Mouse (Mus musculus) limb, embryonic 14.5 days (tissue): ENCODE measurements at regions not wholly inside any gene's neighbourhood (a gene's known extent, or its start where the extent isn't known, plus 50 kb on each side); places are given as distances from the start of the nearest gene placed in this dataset.

Experiments used
- ATAC-seq: fragments of 200-750 bp; cut with Nextera tagmentation; 2 replicates; pipeline ENCODE4 v1.8.0; 2017; ENCODE audit warnings: low read depth, moderate number of reproducible peaks, moderate TSS enrichment; ENCODE audit not compliant: low FRiP score
- DNase-seq: peaks from one replicate; pipeline ENCODE4 v3.0.0-alpha.2; 2015; ENCODE audit warnings: low spot score
- H3K27ac ChIP-seq: fragments of 300-500 bp; sonication (generic); replicated peaks from 2 replicates; pipeline ENCODE4 v1.5.1; 2014; ENCODE audit warnings: low read depth, mild to moderate bottlenecking, low read length, moderate library complexity, mixed read lengths
- H3K27me3 ChIP-seq: fragments of 300-500 bp; sonication (generic); 2 replicates; pipeline ENCODE4 v1.6.1; 2014; ENCODE audit warnings: low read length, mixed read lengths; ENCODE audit not compliant: control insufficient read depth, insufficient read depth
- H3K36me3 ChIP-seq: fragments of 300-500 bp; sonication (generic); 2 replicates; pipeline ENCODE4 v1.6.1; 2014; ENCODE audit warnings: mild to moderate bottlenecking, low read length, moderate library complexity, mixed read lengths; ENCODE audit not compliant: control insufficient read depth, insufficient read depth
- H3K4me1 ChIP-seq: fragments of 300-500 bp; sonication (generic); 2 replicates; pipeline ENCODE4 v1.6.1; 2014; ENCODE audit warnings: antibody characterized with exemption, low read length, mixed read lengths; ENCODE audit not compliant: control insufficient read depth, insufficient read depth
- H3K4me2 ChIP-seq: fragments of 300-500 bp; sonication (generic); replicated peaks from 2 replicates; pipeline ENCODE4 v1.6.1; 2014; ENCODE audit warnings: low read depth, mild to moderate bottlenecking, low read length, moderate library complexity; ENCODE audit not compliant: severe bottlenecking
- H3K4me3 ChIP-seq: fragments of 300-500 bp; sonication (generic); replicated peaks from 2 replicates; pipeline ENCODE4 v1.5.1; 2014; ENCODE audit warnings: low read length
- H3K9ac ChIP-seq: fragments of 300-500 bp; sonication (generic); 2 replicates; pipeline ENCODE4 v1.6.1; 2014; ENCODE audit warnings: mild to moderate bottlenecking, low read depth, low read length, moderate library complexity; ENCODE audit not compliant: severe bottlenecking
- H3K9me3 ChIP-seq: fragments of 300-500 bp; sonication (generic); 2 replicates; pipeline ENCODE4 v1.6.1; 2016; ENCODE audit warnings: low read length; ENCODE audit not compliant: control insufficient read depth
- POLR2A ChIP-seq: fragments of 200-500 bp; IDR thresholded peaks from 2 replicates; pipeline ENCODE4 v1.8.0; 2012; ENCODE audit warnings: inconsistent platforms, mild to moderate bottlenecking, moderate library complexity, borderline replicate concordance; ENCODE audit not compliant: insufficient read depth, insufficient read length; ENCODE audit errors: extremely low read depth
- WGBS: fragments of 180-500 bp; shearing (Covaris S2); extraction: QIAGEN DNeasy Blood & Tissue Kit; methylation state at CpG from one replicate; pipeline ENCODE4 v1.1.7; 2014; 5-methylcytosine and 5-hydroxymethylcytosine counted together

GRCm38 (mm10) chr10:27985068-27985467 lies 89.6 kb upstream of the Ptprk start:
- ATAC-seq = no peak

GRCm38 (mm10) chr10:27987026-27987425 lies 87.6 kb upstream of the Ptprk start:
- DNase-seq (no peak), ATAC-seq (no peak)
- Histone ChIP-seq H3K27ac (no peak overlapping the region), H3K4me2 (no peak overlapping the region), H3K9ac (no peak overlapping the region), H3K36me3 (no peaks in the 10 kb centered on the region), H3K9me3 (no peaks in the 10 kb centered on the region), H3K27me3 (no peaks in the 10 kb centered on the region), H3K4me3 (no peak overlapping the region), H3K4me1 (no peaks in the 10 kb centered on the region)
- no peak for TF ChIP-seq POLR2A
- 83% methylated on average over 5 of the region's 5 CpGs for WGBS

More at GRCm38 (mm10) chr10:27985068-27985467, 89.6 kb upstream of the Ptprk start:
- Histone ChIP-seq H3K9ac (no peak overlapping the region), H3K36me3 (no peaks in the 10 kb centered on the region), H3K4me2 (no peak overlapping the region), H3K9me3 (no peaks in the 10 kb centered on the region), H3K4me3 (no peak overlapping the region), H3K27me3 (no peaks in the 10 kb centered on the region), H3K4me1 (no peaks in the 10 kb centered on the region), H3K27ac (no peak overlapping the region)
- no peak for DNase-seq
- WGBS = 93% methylated on average over 1 of the region's 1 CpGs
- TF ChIP-seq POLR2A = no peak

GRCm38 (mm10) chr10:27988066-27988465 lies 86.6 kb upstream of the Ptprk start:
- ATAC-seq (no peak), DNase-seq (no peak)
- WGBS = 76% methylated on average over 3 of the region's 3 CpGs

DNA sequence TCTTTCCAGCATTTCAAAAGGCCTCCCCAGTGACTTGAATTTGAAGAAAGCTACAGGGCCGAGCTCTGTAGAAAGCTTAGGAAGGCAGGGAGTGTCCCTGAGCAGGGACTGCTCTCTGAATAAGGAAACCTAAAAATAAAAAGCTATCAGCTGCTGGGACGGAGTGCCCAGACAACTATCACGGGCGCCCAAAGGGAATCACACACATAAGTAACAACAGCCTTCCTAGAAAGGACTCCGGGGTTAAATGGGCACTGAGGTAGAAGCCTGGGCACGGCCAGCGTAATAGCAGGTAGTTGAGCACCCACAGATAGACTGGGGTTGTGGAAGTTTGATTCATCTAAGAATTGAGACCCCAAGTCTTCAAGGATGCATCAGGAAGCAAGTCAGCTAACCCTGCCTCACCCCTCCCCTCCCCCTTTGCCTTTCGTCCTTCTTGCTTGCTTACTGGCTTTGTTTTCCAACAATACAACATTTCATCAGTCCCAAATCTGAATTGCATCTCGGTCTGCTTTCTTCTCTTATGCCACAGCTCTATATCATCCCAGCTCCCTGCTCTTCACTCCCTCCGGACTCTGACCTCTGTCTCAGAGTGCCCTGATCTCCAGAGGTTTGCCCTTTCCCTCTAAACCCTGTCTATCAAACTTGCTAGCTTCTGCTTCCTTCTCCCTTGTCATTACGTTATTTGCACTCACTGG lies 84.1 kb upstream of the Ptprk start:
- Histone ChIP-seq H3K36me3 (no peaks in the 10 kb centered on the region), H3K4me2 (no peak overlapping the region), H3K9me3 (0 out of 2 replicates have a peak, but pooled peaks cover 6% of the 10 kb centered on the region), H3K4me3 (no peak overlapping the region), H3K9ac (no peak overlapping the region), H3K4me1 (no peaks in the 10 kb centered on the region), H3K27ac (no peak overlapping the region), H3K27me3 (no peaks in the 10 kb centered on the region)
- no peak for TF ChIP-seq POLR2A
- 81% methylated on average over 11 of the region's 11 CpGs for WGBS
- DNase-seq (no peak), ATAC-seq (no peak)

More at GRCm38 (mm10) chr10:27988066-27988465, 86.6 kb upstream of the Ptprk start:
- H3K4me1 ChIP-seq = no peaks in the 10 kb centered on the region
- H3K4me2 ChIP-seq = no peak overlapping the region
- no peaks in the 10 kb centered on the region for H3K36me3 ChIP-seq
- no peak overlapping the region for H3K9ac ChIP-seq
- no peaks in the 10 kb centered on the region for H3K27me3 ChIP-seq
- H3K27ac ChIP-seq = no peak overlapping the region
- no peaks in the 10 kb centered on the region for H3K9me3 ChIP-seq
- no peak overlapping the region for H3K4me3 ChIP-seq
- no peak for TF ChIP-seq POLR2A

DNA sequence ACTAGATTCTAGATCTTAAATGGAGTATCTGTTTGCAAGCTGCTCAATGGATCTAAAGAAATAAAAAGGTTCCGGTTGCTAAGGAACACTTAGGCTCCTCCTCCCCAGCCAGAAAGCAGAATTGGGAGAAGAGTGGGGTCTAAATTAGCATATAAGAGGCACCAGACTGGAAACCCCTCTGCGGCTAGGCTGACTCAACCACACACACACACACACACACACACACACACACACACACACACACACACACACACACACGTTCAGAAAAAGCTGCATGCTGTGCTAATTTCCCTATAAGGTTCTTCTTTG lies 83.6 kb upstream of the Ptprk start:
- Histone ChIP-seq H3K36me3 (no peaks in the 10 kb centered on the region), H3K4me3 (no peak overlapping the region), H3K9ac (no peak overlapping the region), H3K4me1 (no peaks in the 10 kb centered on the region), H3K27me3 (no peaks in the 10 kb centered on the region), H3K27ac (no peak overlapping the region), H3K9me3 (0 out of 2 replicates have a peak, but pooled peaks cover 6% of the 10 kb centered on the region), H3K4me2 (no peak overlapping the region)
- no peak for TF ChIP-seq POLR2A
- DNase-seq = no peak
- 83% methylated on average over 3 of the region's 3 CpGs for WGBS
- ATAC-seq = no peak
